Mouse (Mus musculus): ENCODE data around the gene Cybb.

Gene Cybb

GRCm38 (mm10) chrX:9467020-9467419, 20.6 kb downstream of the Cybb start:
- H3K9me3 ChIP-seq (ENCODE audit: low read length): no peaks in the 10 kb centered on the region
- no peaks in the 10 kb centered on the region for H3K4me1 ChIP-seq (replicated peaks; ENCODE audit: low read depth, low read length)
- no peak for TF ChIP-seq POU5F1 (IDR thresholded peaks at IDR 0.05; ENCODE audit: borderline replicate concordance, low read length)
- TF ChIP-seq NANOG (IDR thresholded peaks at IDR 0.05; ENCODE audit: borderline replicate concordance, low read length): no peak
- TF ChIP-seq CTCF (conservative IDR thresholded peaks at IDR 0.05; ENCODE audit: low read length): no peak
- no peaks in the 10 kb centered on the region for H3K36me3 ChIP-seq (ENCODE audit: insufficient read depth, low read length)
- no peaks in the 10 kb centered on the region for H3K27me3 ChIP-seq (ENCODE audit: insufficient read depth, low read length)
- H3K4me3 ChIP-seq (replicated peaks; ENCODE audit: low read length): no peak overlapping the region

- Histone ChIP-seq H3K27me3 (ENCODE audit: insufficient read depth, low read length) (no peaks in the 10 kb centered on the region), H3K4me1 (replicated peaks; ENCODE audit: low read depth, low read length) (no peaks in the 10 kb centered on the region), H3K4me3 (replicated peaks; ENCODE audit: low read length) (no peak overlapping the region), H3K36me3 (ENCODE audit: insufficient read depth, low read length) (no peaks in the 10 kb centered on the region), H3K9me3 (ENCODE audit: low read length) (no peaks in the 10 kb centered on the region)
- no peak for TF ChIP-seq NANOG (IDR thresholded peaks at IDR 0.05; ENCODE audit: borderline replicate concordance, low read length)
- no peak for TF ChIP-seq CTCF (conservative IDR thresholded peaks at IDR 0.05; ENCODE audit: low read length)
- no peak for TF ChIP-seq POU5F1 (IDR thresholded peaks at IDR 0.05; ENCODE audit: borderline replicate concordance, low read length)
Measured at GRCm38 (mm10) chrX:9465890-9466289, 21.7 kb downstream of the Cybb start.

GRCm38 (mm10) chrX:9462671-9463070, 24.9 kb downstream of the Cybb start:
- TF ChIP-seq CTCF (conservative IDR thresholded peaks at IDR 0.05; ENCODE audit: low read length) (no peak), NANOG (IDR thresholded peaks at IDR 0.05; ENCODE audit: borderline replicate concordance, low read length) (no peak), POU5F1 (IDR thresholded peaks at IDR 0.05; ENCODE audit: borderline replicate concordance, low read length) (no peak)
- Histone ChIP-seq H3K4me1 (replicated peaks; ENCODE audit: low read depth, low read length) (no peaks in the 10 kb centered on the region), H3K9me3 (ENCODE audit: low read length) (no peaks in the 10 kb centered on the region), H3K27me3 (ENCODE audit: insufficient read depth, low read length) (no peaks in the 10 kb centered on the region), H3K36me3 (ENCODE audit: insufficient read depth, low read length) (no peaks in the 10 kb centered on the region), H3K4me3 (replicated peaks; ENCODE audit: low read length) (no peak overlapping the region)

- no peaks in the 10 kb centered on the region for H3K9me3 ChIP-seq (ENCODE audit: low read length)
- H3K4me3 ChIP-seq (replicated peaks; ENCODE audit: low read length): no peak overlapping the region
- TF ChIP-seq POU5F1 (IDR thresholded peaks at IDR 0.05; ENCODE audit: borderline replicate concordance, low read length): no peak
- TF ChIP-seq NANOG (IDR thresholded peaks at IDR 0.05; ENCODE audit: borderline replicate concordance, low read length): no peak
- TF ChIP-seq CTCF (conservative IDR thresholded peaks at IDR 0.05; ENCODE audit: low read length): no peak
- H3K4me1 ChIP-seq (replicated peaks; ENCODE audit: low read depth, low read length): no peaks in the 10 kb centered on the region
- H3K36me3 ChIP-seq (ENCODE audit: insufficient read depth, low read length): no peaks in the 10 kb centered on the region
- H3K27me3 ChIP-seq (ENCODE audit: insufficient read depth, low read length): no peaks in the 10 kb centered on the region
Measured at GRCm38 (mm10) chrX:9461399-9461798, 26.2 kb downstream of the Cybb start.

GRCm38 (mm10) chrX:9460387-9460930, 27.1 kb downstream of the Cybb start:
- H3K27me3 ChIP-seq (ENCODE audit: insufficient read depth, low read length): no peaks in the 10 kb centered on the region
- no peak for TF ChIP-seq CTCF (conservative IDR thresholded peaks at IDR 0.05; ENCODE audit: low read length)
- no peak for TF ChIP-seq NANOG (IDR thresholded peaks at IDR 0.05; ENCODE audit: borderline replicate concordance, low read length)
- TF ChIP-seq POU5F1 (IDR thresholded peaks at IDR 0.05; ENCODE audit: borderline replicate concordance, low read length): no peak
- H3K36me3 ChIP-seq (ENCODE audit: insufficient read depth, low read length): no peaks in the 10 kb centered on the region
- no peak overlapping the region for H3K4me3 ChIP-seq (replicated peaks; ENCODE audit: low read length)
- no peaks in the 10 kb centered on the region for H3K4me1 ChIP-seq (replicated peaks; ENCODE audit: low read depth, low read length)
- no peaks in the 10 kb centered on the region for H3K9me3 ChIP-seq (ENCODE audit: low read length)

GRCm38 (mm10) chrX:9452375-9452774, 35.2 kb downstream of the Cybb start:
- Histone ChIP-seq H3K4me1 (replicated peaks; ENCODE audit: low read depth, low read length) (no peaks in the 10 kb centered on the region), H3K27me3 (ENCODE audit: insufficient read depth, low read length) (no peaks in the 10 kb centered on the region), H3K4me3 (replicated peaks; ENCODE audit: low read length) (no peak overlapping the region), H3K36me3 (ENCODE audit: insufficient read depth, low read length) (no peaks in the 10 kb centered on the region), H3K9me3 (ENCODE audit: low read length) (no peaks in the 10 kb centered on the region)
- no peak for TF ChIP-seq POU5F1 (IDR thresholded peaks at IDR 0.05; ENCODE audit: borderline replicate concordance, low read length)
- TF ChIP-seq CTCF (conservative IDR thresholded peaks at IDR 0.05; ENCODE audit: low read length): no peak
- no peak for TF ChIP-seq NANOG (IDR thresholded peaks at IDR 0.05; ENCODE audit: borderline replicate concordance, low read length)

GRCm38 (mm10) chrX:9447284-9447683, 40.3 kb downstream of the Cybb start:
- Histone ChIP-seq H3K4me1 (replicated peaks; ENCODE audit: low read depth, low read length) (no peaks in the 10 kb centered on the region), H3K27me3 (ENCODE audit: insufficient read depth, low read length) (no peaks in the 10 kb centered on the region), H3K9me3 (ENCODE audit: low read length) (no peaks in the 10 kb centered on the region), H3K4me3 (replicated peaks; ENCODE audit: low read length) (no peak overlapping the region), H3K36me3 (ENCODE audit: insufficient read depth, low read length) (no peaks in the 10 kb centered on the region)
- no peak for TF ChIP-seq CTCF (conservative IDR thresholded peaks at IDR 0.05; ENCODE audit: low read length)
- TF ChIP-seq NANOG (IDR thresholded peaks at IDR 0.05; ENCODE audit: borderline replicate concordance, low read length): no peak
- TF ChIP-seq POU5F1 (IDR thresholded peaks at IDR 0.05; ENCODE audit: borderline replicate concordance, low read length): no peak

- Histone ChIP-seq H3K9me3 (ENCODE audit: low read length) (no peaks in the 10 kb centered on the region), H3K4me1 (replicated peaks; ENCODE audit: low read depth, low read length) (peaks cover 7% of the 10 kb centered on the region; the same call in 1 of the 2 replicates), H3K4me3 (replicated peaks; ENCODE audit: low read length) (no peak overlapping the region), H3K27me3 (ENCODE audit: insufficient read depth, low read length) (no peaks in the 10 kb centered on the region), H3K36me3 (ENCODE audit: insufficient read depth, low read length) (no peaks in the 10 kb centered on the region)
- TF ChIP-seq NANOG (IDR thresholded peaks at IDR 0.05; ENCODE audit: borderline replicate concordance, low read length) (no peak), POU5F1 (IDR thresholded peaks at IDR 0.05; ENCODE audit: borderline replicate concordance, low read length) (no peak), CTCF (conservative IDR thresholded peaks at IDR 0.05; ENCODE audit: low read length) (peak; percentile 22)
Measured at GRCm38 (mm10) chrX:9441102-9441501, 46.5 kb downstream of the Cybb start.

GRCm38 (mm10) chrX:9440556-9440955, 47.0 kb downstream of the Cybb start:
- no peak overlapping the region for H3K4me3 ChIP-seq (replicated peaks; ENCODE audit: low read length)
- H3K9me3 ChIP-seq (ENCODE audit: low read length): no peaks in the 10 kb centered on the region
- H3K4me1 ChIP-seq (replicated peaks; ENCODE audit: low read depth, low read length): peaks cover 7% of the 10 kb centered on the region; the same call in 1 of the 2 replicates
- H3K36me3 ChIP-seq (ENCODE audit: insufficient read depth, low read length): no peaks in the 10 kb centered on the region
- H3K27me3 ChIP-seq (ENCODE audit: insufficient read depth, low read length): no peaks in the 10 kb centered on the region
- TF ChIP-seq NANOG (IDR thresholded peaks at IDR 0.05; ENCODE audit: borderline replicate concordance, low read length) (no peak), POU5F1 (IDR thresholded peaks at IDR 0.05; ENCODE audit: borderline replicate concordance, low read length) (no peak), CTCF (conservative IDR thresholded peaks at IDR 0.05; ENCODE audit: low read length) (no peak)

Data from E14TG2a.4 (cell line).